Mouse (Mus musculus) embryonic stem cell, embryonic (primary cell): Measurements from ENCODE around the gene Sim2.

Source experiments
- CTCF ChIA-PET, 4 experiments: fragments of 300-600 bp in 2 of 4; fragments of 350-600 bp in 2 of 4; sonication (Branson Sonifier 250); formaldehyde crosslinking; loops; one replicate each; lab custom pipeline; 2022; ENCODE audit warnings: inconsistent platforms in 2 of 4; lab: Charles Lee
- POLR2A ChIA-PET, 4 experiments: fragments of 300-600 bp in 2 of 4; fragments of 350-600 bp in 2 of 4; sonication (Branson Sonifier 250); formaldehyde crosslinking; loops; one replicate each; lab custom pipeline; 2022; ENCODE audit warnings: antibody characterized with exemption in 4 of 4, inconsistent platforms in 1 of 4; lab: Charles Lee

Sim2 gene

DNA sequence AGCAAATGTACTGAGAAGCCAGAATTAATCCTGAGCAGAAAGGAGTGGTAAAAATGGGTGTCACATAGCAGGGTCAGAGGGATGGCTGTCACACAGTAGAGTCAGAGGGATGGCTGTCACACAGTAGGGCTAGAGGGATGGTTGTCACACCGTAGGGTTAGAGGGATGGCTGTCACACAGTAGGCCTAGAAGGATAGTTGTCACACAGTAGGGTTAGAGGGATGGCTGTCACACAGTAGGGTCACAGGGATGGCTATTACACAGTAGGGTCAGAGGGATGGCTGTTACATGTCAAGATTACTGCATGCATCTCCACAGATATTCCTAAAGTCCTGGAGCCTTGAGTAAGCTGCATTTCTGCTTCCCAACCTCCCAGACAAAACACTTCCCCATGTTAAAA, 33.7 kb downstream of the Sim2 start:
- ChIA-PET POLR2A (no interaction called here), CTCF (interaction anchor here in 1 of 4 experiments (0.6 kb wide), 1 partner anchor 46 kb away, joined by 3 read pairs; no protein-coding TSS in a partner anchor)

DNA sequence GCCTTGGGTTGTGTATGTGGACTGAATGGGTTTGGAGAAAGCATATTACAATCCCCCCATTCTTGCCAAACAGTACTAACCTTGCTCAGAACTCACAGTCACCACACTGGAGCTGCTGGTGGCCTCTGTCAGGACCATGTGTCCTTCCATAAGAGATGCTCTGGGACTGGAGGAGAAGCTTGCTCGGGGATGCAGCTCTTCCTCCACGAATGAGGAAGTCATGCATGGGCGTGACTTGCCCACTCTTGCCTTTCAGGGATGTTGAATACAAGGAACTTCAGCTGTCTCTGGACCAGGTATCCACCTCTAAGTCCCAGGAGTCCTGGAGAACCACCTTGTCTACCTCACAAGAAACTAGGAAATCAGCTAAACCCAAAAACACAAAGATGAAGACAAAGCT, 37.6 kb downstream of the Sim2 start:
- CTCF ChIA-PET: no interaction called here
- POLR2A ChIA-PET: interaction anchor here in 1 of 4 experiments (1.5 kb wide), 1 partner anchor 10 kb away, joined by 4 read pairs; no protein-coding TSS in a partner anchor

DNA sequence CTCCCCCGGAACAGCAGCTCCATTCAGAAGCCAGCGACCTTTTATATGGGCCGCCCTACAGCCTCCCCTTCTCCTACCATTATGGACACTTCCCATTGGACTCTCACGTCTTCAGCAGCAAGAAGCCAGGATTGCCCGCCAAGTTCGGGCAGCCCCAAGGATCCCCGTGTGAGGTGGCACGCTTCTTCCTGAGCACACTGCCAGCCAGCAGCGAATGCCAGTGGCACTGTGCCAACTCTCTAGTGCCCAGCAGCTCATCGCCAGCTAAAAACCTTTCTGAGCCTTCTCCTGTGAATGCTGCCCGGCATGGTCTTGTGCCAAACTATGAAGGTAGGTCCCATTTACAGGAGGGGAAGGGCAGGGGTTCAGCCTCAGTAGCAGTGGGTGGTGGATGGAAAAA, 38.5 kb downstream of the Sim2 start:
- POLR2A ChIA-PET: interaction anchor here in 2 of 4 experiments (0.6 to 1.5 kb wide), 4 partner anchors 9 to 1850 kb away, joined by 3 to 4 read pairs (median 3); no protein-coding TSS in a partner anchor

DNA sequence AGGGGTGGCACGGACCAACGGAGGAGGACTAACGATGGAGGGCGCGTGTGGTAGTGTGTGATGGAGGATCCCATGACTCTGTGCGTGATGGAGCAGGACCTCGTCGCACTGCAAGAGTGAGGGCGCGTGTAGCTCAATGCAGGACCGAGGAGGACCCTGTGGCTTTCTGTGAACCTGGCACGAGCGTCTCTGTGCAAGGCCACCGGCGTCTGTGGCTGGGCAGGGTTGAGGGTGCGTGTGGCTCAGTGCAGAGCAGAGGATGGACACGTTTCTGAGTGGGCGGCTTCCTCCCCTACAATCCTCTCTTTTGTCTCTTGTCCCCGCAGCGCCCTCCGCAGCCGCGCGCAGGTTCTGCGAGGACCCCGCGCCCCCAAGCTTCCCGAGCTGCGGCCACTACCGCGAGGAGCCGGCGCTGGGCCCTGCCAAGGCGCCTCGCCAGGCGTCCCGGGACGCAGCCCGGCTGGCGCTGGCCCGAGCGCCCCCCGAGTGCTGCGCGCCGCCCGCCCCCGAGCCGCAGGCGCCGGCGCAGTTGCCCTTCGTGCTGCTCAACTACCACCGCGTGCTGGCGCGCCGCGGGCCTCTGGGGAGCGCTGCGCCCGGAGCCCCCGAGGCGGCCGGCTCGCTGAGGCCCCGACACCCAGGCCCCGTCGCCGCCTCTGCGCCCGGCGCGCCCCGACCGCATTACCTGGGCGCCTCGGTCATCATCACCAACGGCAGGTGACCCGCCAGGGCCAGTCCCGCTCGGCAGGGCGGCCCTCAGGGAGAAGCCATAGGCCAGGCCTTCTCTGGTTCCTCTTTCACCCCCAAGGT, 40.6 kb downstream of the Sim2 start:
- CTCF ChIA-PET: interaction anchor here in 2 of 4 experiments (0.6 kb wide), 2 partner anchors 89 to 1216 kb away, joined by 3 read pairs; no protein-coding TSS in a partner anchor
- POLR2A ChIA-PET: interaction anchor here in 3 of 4 experiments (0.6 to 1.5 kb wide), 6 partner anchors 14 to 174 kb away, joined by 3 to 4 read pairs (median 3); no protein-coding TSS in a partner anchor

More for the DNA sequence above, 38.5 kb downstream of the Sim2 start:
- CTCF ChIA-PET: interaction anchor here in 1 of 4 experiments (0.6 kb wide), 1 partner anchor 1480 kb away, joined by 3 read pairs; no protein-coding TSS in a partner anchor

DNA sequence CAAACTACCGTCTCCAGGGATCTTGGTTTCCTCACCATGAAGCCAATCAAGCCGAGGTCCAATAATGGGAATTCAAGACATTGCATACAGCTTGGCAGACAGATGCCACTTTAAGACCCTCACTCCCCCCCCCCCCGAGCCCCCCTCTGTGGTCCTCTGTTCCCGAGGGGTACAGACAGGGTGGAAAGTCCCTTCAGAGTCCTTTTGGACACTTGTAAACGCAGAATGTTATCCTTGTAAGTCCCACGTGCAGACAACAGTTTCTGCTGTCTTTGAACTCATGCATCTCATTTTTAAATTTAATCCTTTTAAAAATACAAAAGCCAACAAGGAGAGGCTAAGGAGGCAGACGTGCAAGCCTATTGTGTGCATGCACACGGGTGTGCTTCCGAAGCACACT, 41.5 kb downstream of the Sim2 start:
- ChIA-PET CTCF (interaction anchor here in 1 of 4 experiments (0.5 kb wide), 1 partner anchor 154 kb away, joined by 3 read pairs; no protein-coding TSS in a partner anchor), POLR2A (no interaction called here)

DNA sequence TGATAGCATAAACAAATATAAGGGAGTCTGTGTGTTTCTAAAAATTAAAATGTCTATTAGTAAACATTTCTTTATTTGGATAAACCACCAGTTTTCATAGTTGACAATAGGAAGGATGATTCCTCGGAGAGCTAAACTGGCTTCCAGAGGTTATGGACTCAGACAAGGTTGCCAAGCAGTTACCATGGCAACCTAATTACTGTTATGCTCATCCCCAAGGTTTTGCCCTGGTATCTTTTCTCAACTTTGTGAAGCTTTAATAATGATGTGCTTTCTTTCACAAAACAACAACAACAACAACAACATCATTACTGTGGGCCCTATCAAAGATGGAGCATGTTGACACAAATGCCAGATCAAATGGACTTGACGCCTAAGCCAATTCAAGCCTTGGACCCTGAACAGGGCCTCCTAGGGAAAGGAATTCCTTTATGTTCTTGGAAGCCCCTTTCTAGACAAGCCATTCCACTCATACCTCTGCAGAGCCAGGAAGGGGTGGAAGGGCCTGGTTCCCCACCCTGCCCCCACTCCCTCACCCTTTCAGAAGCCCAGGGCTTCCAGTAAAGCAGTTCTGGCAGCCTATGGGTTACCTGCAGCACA, 43.6 kb downstream of the Sim2 start:
- ChIA-PET CTCF (no interaction called here), POLR2A (interaction anchor here in 1 of 4 experiments (1.2 kb wide), 1 partner anchor 251 kb away, joined by 3 read pairs; no protein-coding TSS in a partner anchor)

DNA sequence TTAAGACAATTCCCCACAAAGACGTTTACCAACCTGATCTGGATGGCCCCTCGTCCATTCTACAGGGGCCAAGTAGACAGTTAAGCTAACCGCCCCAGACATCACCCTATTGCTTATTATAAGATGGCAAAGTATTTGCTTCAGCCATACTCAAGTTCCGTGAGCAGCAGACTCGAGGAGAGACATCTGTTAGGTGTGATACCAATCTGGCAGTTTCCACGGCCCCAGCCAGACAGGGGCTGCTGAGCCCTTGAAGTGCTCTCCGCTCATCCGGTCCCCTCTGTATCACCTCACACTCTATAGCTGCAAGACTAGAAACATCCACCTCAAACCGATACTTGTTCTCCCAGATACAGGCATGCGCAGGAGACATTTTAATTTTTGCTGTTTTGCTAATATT, 49.5 kb downstream of the Sim2 start:
- ChIA-PET POLR2A (interaction anchor here in 2 of 4 experiments (0.6 to 0.7 kb wide), 2 partner anchors 19 to 219 kb away, joined by 3 to 5 read pairs; no protein-coding TSS in a partner anchor), CTCF (interaction anchor here in 1 of 4 experiments (0.6 kb wide), 1 partner anchor 208 kb away, joined by 4 read pairs; no protein-coding TSS in a partner anchor)

DNA sequence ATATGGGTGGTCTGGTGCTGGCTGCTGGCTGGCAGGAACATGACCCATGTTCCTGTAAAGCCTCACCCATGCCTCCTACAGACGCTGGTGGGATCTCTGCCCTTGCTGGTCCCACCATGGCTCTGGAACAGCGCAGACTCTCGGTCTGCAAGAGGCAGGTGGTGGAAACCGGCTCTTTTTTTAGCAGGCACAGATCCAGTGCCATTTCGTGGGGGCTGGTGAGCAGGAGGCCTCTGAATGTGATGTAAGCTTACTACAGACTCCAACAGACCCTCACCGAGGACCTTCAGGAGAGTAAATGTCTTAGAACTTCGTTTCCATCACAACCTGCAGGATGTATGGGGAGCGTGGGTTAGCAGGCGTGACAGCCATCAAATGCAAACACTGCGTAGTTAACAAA, 56.0 kb downstream of the Sim2 start:
- POLR2A ChIA-PET: no interaction called here
- CTCF ChIA-PET: no interaction called here

DNA sequence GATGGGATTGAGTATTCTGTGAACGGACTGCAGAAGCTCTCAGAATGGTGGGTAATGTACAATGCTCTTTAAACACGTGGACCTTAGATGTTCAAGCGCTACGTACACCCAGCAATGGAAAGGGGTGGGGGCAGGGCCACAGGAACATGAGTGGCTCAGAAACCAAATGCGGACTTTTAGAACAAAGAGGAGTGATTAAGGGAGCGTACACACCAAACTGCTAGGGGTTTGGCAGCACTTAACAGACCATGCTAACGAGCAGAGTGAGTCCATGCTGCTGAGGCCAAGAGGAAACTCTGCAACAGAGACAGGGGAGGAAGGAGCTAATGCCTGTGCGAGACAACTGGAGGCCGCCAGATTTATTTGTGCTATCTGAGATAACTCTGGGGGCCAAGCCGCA, 58.6 kb downstream of the Sim2 start:
- CTCF ChIA-PET: no interaction called here
- POLR2A ChIA-PET: interaction anchor here in 1 of 4 experiments (0.6 kb wide), 1 partner anchor 304 kb away, joined by 4 read pairs; no protein-coding TSS in a partner anchor

DNA sequence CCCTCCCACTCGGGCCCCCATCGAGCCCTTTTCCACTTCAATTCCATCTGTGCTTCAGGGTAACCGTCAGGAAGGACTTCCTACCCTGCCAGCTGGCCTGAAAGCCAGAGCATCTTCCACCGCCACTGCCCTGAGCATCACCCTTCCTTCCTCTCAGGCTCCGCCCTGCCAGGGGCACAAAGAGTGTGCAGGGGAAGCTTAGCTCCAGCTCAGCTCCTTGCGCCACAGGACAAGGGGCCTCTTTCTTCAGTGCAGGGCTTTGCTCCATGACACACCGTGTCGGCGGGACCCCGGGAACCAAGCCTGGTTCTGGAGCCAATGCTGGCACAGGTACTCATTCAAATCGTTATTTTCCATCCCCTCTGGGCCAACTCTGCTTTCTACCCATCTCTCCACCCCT, 63.4 kb downstream of the Sim2 start:
- ChIA-PET POLR2A (interaction anchor here in 3 of 4 experiments (0.6 to 1.8 kb wide), 8 partner anchors 9 to 609 kb away, joined by 3 to 5 read pairs (median 4); no protein-coding TSS in a partner anchor), CTCF (interaction anchor here in 1 of 4 experiments (0.8 kb wide), 1 partner anchor 111 kb away, joined by 5 read pairs; no protein-coding TSS in a partner anchor)

DNA sequence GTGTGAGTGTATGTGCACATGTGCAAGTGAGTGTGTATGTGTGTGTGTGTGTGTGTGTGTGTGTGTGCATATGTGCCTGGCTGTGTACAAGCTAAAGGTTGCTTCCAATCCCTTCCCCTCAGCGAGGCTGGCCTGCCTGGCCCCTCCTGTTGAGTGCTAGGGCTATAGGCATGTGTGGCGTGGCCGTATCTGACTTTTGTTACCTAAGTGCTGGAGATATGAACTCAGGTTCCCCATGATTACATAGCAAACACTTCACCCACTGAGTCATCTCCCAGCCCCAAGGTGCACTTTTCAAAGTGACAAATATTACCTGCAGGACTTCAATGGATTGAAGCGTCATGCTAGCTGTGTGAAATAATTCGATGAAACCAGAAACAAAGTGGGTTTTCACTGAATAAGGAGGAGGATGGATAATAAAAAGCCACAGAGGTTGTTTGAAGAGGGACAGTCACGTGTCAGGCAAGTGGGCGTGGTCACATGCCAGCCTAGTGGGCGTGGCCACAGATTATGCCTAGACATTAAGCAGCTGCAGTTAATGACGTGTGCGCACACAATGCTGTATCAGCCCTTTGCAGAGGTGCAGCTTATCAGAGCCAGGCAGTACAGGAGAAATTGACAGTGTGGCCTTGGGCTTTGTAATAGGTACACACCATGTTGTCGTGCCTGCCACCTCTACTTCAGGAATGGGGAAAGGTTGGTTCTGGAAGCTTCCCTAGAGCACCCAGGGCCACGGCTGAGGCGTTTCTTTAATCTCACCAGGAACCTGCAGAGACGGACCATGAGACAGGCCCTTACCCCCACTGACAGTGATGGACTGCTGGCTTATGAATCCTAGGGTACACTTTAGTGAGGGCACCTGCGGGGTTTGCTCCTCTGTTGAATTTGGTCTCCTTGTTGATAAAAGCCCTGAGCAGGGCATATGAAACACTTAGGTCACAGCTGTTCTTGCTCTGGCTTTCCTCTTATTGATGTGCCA, 65.7 kb downstream of the Sim2 start:
- POLR2A ChIA-PET: interaction anchor here in 1 of 4 experiments (0.5 to 1.3 kb wide), 4 partner anchors 18 to 648 kb away, joined by 3 to 6 read pairs (median 4); no protein-coding TSS in a partner anchor

DNA sequence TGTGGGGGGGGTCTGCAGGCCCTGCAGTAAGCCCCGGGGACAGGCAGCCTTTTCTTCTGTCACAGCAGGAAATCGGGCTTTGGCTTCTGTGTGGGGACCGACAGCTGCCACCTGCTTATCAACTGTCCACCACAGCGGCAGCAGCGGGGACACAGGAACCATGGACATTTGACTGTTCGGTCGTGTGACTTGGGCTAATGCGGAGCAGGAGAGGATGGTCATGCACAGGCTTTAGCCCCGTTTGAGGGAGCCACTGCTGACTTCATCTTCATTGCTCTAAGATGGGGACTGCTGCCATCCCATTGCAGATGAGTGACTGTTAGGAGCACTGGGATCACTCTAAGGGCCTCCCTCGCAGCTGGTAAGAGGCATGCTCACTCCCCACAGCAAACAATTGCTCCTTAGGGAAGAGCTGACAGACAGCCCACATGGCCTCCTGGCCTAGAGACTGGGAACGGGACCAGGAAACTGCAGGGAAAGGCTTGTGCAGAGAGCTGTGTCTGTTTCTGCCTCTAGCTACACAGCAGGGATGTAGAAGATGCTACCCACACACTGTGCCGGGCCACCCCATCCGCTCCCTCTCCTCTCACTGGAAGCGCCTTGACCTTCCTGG, 70.4 kb downstream of the Sim2 start:
- ChIA-PET CTCF (no interaction called here), POLR2A (interaction anchor here in 2 of 4 experiments (0.6 to 1.2 kb wide), 3 partner anchors 9 to 89 kb away, joined by 3 read pairs; no protein-coding TSS in a partner anchor)

More for the DNA sequence above, 65.7 kb downstream of the Sim2 start:
- CTCF ChIA-PET: interaction anchor here in 1 of 4 experiments (0.7 kb wide), 1 partner anchor 382 kb away, joined by 4 read pairs; no protein-coding TSS in a partner anchor

DNA sequence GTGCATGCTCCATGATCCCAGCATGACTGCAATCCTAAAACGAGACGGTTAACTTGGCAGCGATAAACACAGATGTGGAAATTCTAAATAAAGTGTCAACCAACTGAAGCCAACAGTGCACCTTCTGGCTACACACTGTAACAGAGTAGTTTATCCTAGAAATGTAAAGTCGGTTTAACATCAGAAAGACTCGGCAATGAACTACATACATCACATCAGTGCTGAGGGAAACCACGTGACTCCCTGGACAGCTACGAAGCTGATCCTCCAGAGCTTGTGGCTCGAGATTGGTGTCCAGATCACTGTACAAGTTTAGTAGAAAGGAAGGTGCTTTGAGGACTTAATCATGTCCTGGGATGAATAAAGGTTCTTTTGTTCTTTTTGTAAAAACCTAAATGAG, 73.1 kb downstream of the Sim2 start:
- ChIA-PET CTCF (interaction anchor here in 1 of 4 experiments (0.6 kb wide), 1 partner anchor 35 kb away, joined by 3 read pairs; no protein-coding TSS in a partner anchor), POLR2A (interaction anchor here in 2 of 4 experiments (0.6 to 1.4 kb wide), 2 partner anchors 10 to 59 kb away, joined by 3 to 5 read pairs; no protein-coding TSS in a partner anchor)

DNA sequence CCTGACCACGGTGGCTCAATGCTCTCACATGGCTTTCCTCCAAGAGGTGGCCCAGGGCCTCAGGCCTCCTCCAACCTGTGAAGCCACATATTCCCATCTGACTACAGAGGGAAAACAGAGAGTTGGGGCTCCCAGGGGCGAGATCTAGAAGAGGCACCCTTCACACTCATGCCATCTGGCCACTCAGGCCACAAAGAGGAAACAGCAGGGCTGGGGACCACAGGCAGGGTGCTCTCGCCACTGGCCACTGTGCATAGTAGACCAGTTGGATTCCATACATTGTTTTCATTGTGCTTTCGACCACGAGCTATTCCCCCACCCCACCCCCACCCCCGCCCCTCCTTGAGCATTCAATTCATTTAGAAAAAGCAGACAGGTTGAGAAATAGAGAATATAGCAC, 77.3 kb downstream of the Sim2 start:
- CTCF ChIA-PET: no interaction called here

DNA sequence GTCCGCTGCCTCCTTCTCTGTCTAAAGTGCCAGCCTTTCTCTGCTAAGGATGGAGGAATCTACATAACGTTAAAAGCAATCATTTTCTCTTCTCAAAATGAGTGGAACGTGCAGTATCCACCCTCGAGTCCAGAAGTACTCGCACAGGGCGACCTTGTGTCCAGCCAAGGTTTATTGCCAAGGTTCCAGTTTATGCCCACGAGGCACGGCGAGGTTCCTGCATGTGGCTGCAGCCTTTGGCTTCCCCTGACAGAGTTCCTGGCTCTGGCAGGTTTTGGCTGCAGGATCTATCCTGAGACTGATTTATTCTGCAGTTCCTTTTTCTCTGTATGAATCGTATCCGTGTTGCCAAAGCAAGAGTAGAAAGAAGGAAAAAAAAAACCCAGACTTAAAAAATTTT, 78.3 kb downstream of the Sim2 start:
- CTCF ChIA-PET: interaction anchor here in 2 of 4 experiments (0.5 kb wide), 2 partner anchors 61 to 321 kb away, joined by 3 to 5 read pairs; no protein-coding TSS in a partner anchor
- POLR2A ChIA-PET: interaction anchor here in 1 of 4 experiments (1.0 kb wide), 1 partner anchor 8 kb away, joined by 3 read pairs; no protein-coding TSS in a partner anchor

More for the DNA sequence above, 77.3 kb downstream of the Sim2 start:
- POLR2A ChIA-PET: interaction anchor here in 3 of 4 experiments (0.7 to 1.4 kb wide), 3 partner anchors 9 to 140 kb away, joined by 3 to 5 read pairs (median 3); no protein-coding TSS in a partner anchor

DNA sequence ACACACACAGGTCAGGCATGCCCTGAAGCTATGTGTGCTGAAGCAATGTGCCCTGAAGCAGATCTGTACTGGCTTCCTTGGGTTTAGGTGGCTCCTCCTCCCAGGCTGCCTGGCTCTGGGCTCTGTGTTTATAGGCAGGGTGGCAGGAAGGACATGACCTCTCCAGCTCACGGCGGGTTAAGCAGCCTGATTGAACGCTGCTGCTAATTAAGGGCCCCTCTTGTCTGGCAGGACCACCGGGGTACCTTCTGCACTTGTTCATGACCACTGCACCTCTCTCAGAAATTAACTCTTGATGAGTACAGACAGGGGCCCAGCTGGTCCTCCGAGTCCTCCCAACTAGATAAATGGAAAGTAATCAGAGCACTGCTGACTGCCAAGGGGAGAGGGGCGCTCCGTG, 79.5 kb downstream of the Sim2 start:
- ChIA-PET CTCF (interaction anchor here in 2 of 4 experiments (0.6 to 1.2 kb wide), 2 partner anchors 249 to 1177 kb away, joined by 3 to 4 read pairs; no protein-coding TSS in a partner anchor), POLR2A (interaction anchor here in 2 of 4 experiments (1.0 to 1.3 kb wide), 2 partner anchors 9 to 70 kb away, joined by 3 read pairs; no protein-coding TSS in a partner anchor)
